Mouse (Mus musculus): ENCODE results near the gene Cyb561a3. TPM values are rescaled to one million over a fixed set of nuclear protein-coding genes. Genes with fewer than 3 reads are reported as not detected.
A peak's percentile ranks its signal among the peaks of the same experiment; 100 is the strongest.
"Not testable (repeated sequence)": the region's sequence is repeated elsewhere in the genome, so short reads cannot be mapped to it uniquely, and the experiment has no call there.

Cyb561a3 gene
- 29.9 and 33.4 TPM in 2 replicates for polyA plus RNA-seq (2012; rRNA removed)

GRCm38 (mm10) chr19:10576690-10577561 lies at the start of gene Cyb561a3, which contains the start of gene Tmem138:
TSS of gene Cyb561a3 (plus strand) at chr19:10577172.
TSS of gene Tmem138 (minus strand) at chr19:10577362.
- DNase-seq (ENCODE audit: low read depth), result peak; percentile 71

GRCm38 (mm10) chr19:10530082-10530481 lies 46.9 kb upstream of the Cyb561a3 start:
- DNase-seq (ENCODE audit: low read depth), result no peak

DNA sequence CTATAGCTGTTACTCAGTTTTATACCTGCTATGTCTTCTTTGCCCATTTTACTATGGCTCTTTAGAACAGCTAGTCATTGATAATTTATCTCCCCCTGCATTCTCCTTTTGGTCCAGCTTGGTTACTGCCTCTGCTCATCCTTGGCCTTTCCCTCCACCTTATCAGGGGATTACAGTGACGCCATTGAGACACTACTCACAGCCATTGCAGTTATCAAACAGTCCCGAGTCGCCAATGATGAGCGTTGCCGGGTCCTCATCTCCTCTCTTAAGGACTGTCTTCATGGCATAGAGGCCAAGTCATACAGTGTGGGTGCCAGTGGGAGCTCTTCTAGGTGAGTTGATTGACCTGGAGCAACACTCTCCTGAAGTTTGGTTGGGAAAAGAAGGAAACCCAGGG lies 37.5 kb upstream of the Cyb561a3 start:
- DNase-seq (ENCODE audit: low read depth), result no peak

- peak; percentile 27 for DNase-seq (ENCODE audit: low read depth)
Observed at GRCm38 (mm10) chr19:10555624-10556510, 21.1 kb upstream of the Cyb561a3 start, which contains the start of gene Tmem216. TSS of gene Tmem216 (minus strand) at chr19:10556238.

GRCm38 (mm10) chr19:10557001-10557400 lies 20.0 kb upstream of the Cyb561a3 start:
- no peak for DNase-seq (ENCODE audit: low read depth)

DNA sequence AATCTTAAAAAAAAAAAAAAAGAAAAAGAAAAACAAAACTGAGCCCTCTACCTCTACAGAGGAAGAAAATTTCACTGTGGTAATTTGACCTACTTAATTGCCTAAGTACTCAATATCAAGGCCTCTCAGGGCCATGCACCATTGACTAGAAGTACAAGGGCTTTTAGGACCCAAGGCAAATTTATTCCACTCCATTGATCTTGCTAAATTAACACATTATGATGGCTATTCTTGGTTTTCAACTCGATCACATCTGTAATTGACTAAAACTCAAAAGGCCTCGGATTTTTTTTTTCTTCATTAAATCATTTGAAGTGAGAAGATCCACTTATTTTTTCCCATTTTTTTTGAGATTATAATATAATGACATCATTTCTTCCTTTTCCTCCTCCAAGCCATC lies 19.5 kb upstream of the Cyb561a3 start:
- no peak for DNase-seq (ENCODE audit: low read depth)

DNA sequence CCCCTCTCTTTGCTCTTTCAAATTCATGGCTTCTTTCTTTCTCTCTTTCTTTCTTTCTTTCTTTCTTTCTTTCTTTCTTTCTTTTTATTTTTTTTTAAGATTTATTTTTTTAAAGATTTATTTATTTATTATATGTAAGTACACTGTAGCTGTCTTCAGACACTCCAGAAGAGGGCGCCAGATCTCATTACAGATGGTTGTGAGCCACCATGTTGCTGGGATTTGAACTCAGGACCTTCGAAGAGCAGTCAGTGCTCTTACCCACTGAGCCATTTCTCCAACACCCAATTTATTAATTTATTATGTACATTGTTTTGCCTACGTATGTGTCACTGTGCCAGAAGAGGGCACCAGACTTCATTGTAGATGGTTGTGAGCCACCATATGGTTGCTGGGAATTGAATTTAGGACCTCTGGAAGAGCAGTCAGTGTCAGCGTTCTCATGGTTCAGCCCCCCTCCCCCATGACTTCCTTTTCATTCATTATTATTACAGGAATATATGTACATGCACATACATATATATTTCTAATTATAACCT lies 19.1 kb upstream of the Cyb561a3 start:
- not testable (repeated sequence) for DNase-seq (ENCODE audit: low read depth)

- DNase-seq (ENCODE audit: low read depth), result no peak
Observed at GRCm38 (mm10) chr19:10560108-10560507, 16.9 kb upstream of the Cyb561a3 start.

DNA sequence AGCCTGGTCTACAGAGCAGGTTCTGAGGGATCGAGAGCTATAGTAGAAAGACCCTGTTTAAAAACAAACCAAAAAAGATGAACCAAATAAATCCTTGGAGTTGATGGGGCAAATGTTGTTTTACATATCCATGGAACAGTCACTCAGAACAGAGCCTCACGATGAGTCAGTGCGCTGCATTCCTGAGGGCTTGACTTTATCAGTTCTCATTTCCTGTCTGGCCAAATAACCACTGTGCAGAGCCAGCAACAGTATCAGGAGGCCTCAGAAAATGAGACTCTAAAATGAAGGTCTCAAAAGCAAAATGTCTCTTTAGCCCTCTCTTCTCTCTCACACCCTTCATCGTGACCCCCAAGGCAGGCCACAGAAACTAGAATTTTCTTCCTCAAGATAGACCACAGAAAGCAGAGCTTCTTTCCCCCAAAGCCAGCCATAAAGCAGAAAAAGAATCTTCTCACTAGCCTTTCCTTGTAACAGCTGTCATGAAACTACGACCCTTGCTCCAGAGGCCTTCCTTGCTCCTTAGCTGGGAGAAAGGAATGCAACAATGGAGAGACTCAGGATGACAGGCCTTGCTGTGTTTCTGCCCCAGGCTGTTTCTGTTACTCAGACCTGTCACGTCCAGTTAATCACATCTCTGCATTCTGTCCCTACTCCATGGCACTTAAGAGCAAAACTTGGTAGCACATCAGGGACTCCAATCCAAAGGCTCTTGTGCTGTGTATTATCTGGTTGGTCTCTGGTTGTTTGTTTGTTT lies 15.2 kb upstream of the Cyb561a3 start:
- DNase-seq (ENCODE audit: low read depth), result no peak

- no peak for DNase-seq (ENCODE audit: low read depth)
Observed at GRCm38 (mm10) chr19:10562351-10562750, 14.6 kb upstream of the Cyb561a3 start.

GRCm38 (mm10) chr19:10564278-10564677 lies 12.7 kb upstream of the Cyb561a3 start:
- DNase-seq (ENCODE audit: low read depth), result no peak

DNA sequence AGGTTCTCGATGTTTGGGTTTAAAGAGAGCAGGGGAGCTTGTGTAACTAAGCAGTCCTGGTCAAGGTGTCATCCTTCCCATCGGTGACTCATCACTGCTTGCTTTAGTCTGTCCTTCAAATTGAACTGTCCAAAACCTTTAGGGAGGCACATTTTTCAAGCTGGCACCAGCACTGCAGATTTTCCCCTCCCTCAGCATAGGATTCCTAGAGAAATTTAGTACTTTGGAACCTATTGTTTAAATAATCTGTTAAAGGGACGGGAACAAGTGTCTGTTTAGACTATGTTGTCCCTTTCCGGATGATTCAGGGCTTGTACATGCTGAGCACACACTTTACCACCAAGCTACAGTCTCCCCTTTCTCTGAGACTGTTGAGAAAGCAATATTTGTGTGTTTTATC lies 11.8 kb upstream of the Cyb561a3 start:
- DNase-seq (ENCODE audit: low read depth), result no peak

- no peak for DNase-seq (ENCODE audit: low read depth)
Observed at GRCm38 (mm10) chr19:10569627-10570026, 7.3 kb upstream of the Cyb561a3 start.

- DNase-seq (ENCODE audit: low read depth), result no peak
Observed at GRCm38 (mm10) chr19:10580102-10580501, 3.1 kb downstream of the Cyb561a3 start.

- DNase-seq (ENCODE audit: low read depth), result no peak
Observed at GRCm38 (mm10) chr19:10580761-10581160, 3.8 kb downstream of the Cyb561a3 start.

DNA sequence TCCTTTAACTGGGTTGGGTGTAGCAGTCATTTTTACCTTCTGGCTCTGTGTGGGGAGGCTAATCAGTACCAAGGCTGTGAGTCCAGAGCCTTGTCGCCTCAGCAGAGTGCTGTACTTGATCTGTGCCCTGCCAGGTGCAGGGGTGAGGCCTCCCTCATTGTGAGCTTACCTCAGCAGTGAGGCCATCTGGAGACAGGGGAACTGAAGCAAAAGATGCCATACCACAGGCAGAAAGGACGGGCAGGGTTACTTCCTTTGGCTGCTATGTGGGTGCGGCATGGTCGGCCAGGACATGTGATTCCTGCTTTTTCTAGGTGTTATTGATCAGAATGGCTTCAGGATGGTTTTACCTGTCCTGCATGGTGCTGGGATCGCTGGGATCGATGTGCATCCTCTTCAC lies 5.0 kb downstream of the Cyb561a3 start:
- no peak for DNase-seq (ENCODE audit: low read depth)

DNA sequence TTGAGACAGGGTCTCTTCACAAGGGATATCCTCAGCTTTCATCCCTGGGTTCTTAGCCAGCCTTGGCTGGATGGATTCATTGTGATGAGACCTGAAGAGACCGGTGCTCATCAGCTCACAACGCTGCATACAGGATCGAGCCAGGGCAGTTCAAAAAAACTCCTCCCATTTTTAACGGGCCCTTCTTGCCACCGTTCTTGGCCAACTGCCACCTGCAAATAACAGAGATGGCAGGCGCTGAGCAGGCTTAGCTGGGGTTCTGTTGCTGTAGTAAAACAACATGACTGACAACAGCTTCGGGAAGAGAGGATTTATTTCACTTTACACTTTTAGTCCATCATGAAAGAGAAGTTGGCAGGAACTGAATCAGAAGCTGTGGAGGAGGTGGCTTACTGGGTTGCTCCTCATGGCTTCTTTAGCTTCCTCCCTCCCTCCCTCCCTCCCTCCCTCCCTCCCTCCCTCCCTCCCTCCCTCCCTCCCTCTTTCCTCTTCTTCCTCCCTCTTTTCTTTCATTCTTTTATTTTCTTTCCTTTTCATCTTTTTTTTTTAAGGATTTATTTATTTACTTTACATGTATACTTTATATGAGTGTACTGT lies 6.7 kb downstream of the Cyb561a3 start:
- no peak for DNase-seq (ENCODE audit: low read depth)

DNA sequence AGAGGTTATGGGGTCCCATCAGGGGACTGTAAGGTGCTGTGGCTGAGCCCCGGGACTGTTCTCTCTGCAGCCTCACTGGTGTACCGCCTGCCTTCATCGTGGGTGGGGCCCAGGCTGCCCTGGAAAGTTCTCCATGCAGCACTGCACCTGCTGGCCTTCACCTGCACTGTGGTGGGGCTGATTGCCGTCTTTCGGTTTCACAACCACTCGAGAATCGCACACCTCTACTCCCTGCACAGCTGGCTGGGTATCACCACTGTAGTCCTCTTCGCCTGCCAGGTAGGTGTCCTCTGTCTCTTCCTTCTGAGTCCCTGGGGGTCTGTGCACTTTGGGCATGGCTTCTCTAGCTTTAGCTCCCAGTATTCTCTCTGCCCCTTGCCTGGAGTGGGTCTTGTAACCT lies 8.1 kb downstream of the Cyb561a3 start:
- no peak for DNase-seq (ENCODE audit: low read depth)

GRCm38 (mm10) chr19:10587231-10587630 lies 10.3 kb downstream of the Cyb561a3 start:
- DNase-seq (ENCODE audit: low read depth), result no peak

DNA sequence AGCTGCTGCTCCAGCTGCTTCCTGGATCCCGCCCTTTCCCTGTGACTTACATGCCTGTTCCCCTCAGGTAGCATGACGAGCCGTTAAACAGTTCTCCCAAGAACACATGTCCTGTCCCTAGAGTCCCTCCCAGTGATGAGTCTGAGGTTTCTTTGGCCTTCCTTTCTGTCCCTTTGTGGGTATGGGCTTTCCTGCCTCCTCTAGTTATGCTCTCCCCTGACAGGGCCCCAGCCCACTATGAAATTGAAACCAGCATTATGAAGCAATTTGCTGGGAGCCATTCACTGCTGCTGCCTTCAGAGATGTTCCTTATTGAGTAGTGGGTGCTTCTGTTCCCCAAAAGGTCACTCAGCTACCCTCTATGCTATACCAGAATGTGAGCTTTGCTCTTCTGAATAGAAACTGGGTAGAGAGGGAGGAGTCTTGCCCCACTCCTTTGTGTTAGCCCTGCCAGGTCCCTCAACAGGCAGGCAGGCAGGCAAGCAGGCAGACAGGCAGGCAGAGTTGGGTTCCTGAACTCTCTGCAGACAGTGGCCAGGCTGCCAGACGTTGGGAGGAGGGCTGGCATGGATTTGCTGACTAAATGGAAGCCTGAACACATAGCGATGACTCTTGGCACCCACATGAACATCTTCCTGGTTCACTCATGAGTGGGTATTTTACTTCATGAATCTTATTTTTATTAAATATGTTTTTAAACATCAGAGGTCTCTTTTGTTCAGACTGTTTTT lies 12.3 kb downstream of the Cyb561a3 start:
- DNase-seq (ENCODE audit: low read depth), result no peak
